Mouse (Mus musculus): ENCODE data around the gene Kcnc2.

DNA sequence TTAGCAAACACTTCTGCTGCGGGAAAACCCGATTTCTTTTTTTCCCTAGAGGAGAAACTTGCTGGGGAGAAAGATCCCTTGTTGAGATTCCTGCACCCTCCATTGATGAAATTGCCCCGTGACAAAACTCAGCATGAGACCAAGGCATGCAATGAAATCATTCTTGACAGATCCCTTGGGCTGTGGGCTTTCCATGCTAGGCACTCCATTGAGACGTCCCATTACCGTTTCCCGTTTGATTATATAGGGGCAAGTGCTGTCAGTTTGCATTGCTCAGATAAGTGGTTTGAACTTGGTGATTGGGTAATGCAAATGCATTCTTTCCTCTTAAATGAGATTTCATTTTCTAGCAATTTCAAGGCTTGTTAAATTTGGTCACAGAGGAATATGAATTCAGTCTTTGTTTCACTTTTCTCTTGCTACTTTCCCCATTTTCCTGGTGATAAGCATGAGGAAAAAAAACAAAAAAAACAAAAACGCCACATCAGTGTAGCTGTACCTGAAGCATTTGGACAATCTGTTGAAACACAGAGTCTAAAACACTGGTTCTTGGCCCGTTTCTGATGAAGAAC is 123.6 kb downstream of the Kcnc2 start:
- no peak for TF ChIP-seq CTCF (IDR thresholded peaks at IDR 0.05; ENCODE audit: low read depth, low read length)
- no peak for TF ChIP-seq EP300 (IDR thresholded peaks at IDR 0.05; ENCODE audit: insufficient read depth, low read depth, low read length)
